Mouse (Mus musculus): ENCODE measurements around the gene Pecam1. TPM values are rescaled to one million over a fixed set of nuclear protein-coding genes. Genes with fewer than 3 reads are reported as not detected.

Pecam1 gene
- polyA plus RNA-seq, 1 experiment from 2014 or later = 44.3 TPM

DNA sequence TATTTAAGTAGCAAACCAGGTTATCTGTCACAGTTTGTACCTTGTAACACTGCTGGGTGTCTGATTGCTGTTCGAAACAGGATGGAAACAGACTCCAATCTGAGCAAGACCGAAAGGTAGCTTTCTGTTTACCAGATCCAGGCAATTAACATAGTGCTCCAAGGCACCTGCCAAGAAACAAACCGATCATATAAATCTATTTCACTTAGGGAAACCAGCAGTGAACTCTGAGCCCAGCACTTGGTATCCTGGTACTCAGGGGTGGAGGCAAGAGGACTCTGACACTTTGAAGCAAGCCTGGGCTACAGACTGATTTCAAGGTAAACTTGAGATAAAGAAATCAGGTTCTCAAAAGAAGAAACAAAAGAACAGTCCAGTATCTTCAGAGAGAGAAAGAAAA is 27.0 kb upstream of the Pecam1 start:
- no peak overlapping the region for H3K4me3 ChIP-seq (ENCODE audit: low read depth, low read length)
- H3K36me3 ChIP-seq (ENCODE audit: control insufficient read depth, insufficient read depth, low read length) = peaks cover 66% of the 10 kb centered on the region
- peaks cover 10% of the 10 kb centered on the region for H3K4me1 ChIP-seq (replicated peaks; ENCODE audit: control insufficient read depth, insufficient read depth, low read length)
- no peaks in the 10 kb centered on the region for H3K27me3 ChIP-seq (replicated peaks; ENCODE audit: control insufficient read depth, insufficient read depth, low read length)
- H3K27ac ChIP-seq (ENCODE audit: low read depth) = no peak overlapping the region
- no peak overlapping the region for H3K9ac ChIP-seq (ENCODE audit: low read length)
- no peaks in the 10 kb centered on the region for H3K9me3 ChIP-seq (ENCODE audit: control insufficient read depth, low read length)
- ATAC-seq (replicated peaks; ENCODE audit: low FRiP score, low TSS enrichment, low read depth) (no peak), DNase-seq (ENCODE audit: low spot score) (no peak)
- H3K4me2 ChIP-seq (ENCODE audit: low read length) = no peak overlapping the region
- WGBS = 84% methylated on average over 3 of the region's 3 CpGs

- Histone ChIP-seq H3K9ac (ENCODE audit: low read length) (no peak overlapping the region), H3K4me1 (replicated peaks; ENCODE audit: control insufficient read depth, insufficient read depth, low read length) (peaks cover 10% of the 10 kb centered on the region), H3K27ac (ENCODE audit: low read depth) (no peak overlapping the region), H3K4me3 (ENCODE audit: low read depth, low read length) (no peak overlapping the region), H3K36me3 (ENCODE audit: control insufficient read depth, insufficient read depth, low read length) (peaks cover 66% of the 10 kb centered on the region), H3K27me3 (replicated peaks; ENCODE audit: control insufficient read depth, insufficient read depth, low read length) (no peaks in the 10 kb centered on the region), H3K9me3 (ENCODE audit: control insufficient read depth, low read length) (no peaks in the 10 kb centered on the region), H3K4me2 (ENCODE audit: low read length) (no peak overlapping the region)
- no peak for DNase-seq (ENCODE audit: low spot score)
- WGBS = 93% methylated on average over 4 of the region's 4 CpGs
- no peak for ATAC-seq (replicated peaks; ENCODE audit: low FRiP score, low TSS enrichment, low read depth)
Observed at GRCm38 (mm10) chr11:106776960-106777359, 26.5 kb upstream of the Pecam1 start.

DNA sequence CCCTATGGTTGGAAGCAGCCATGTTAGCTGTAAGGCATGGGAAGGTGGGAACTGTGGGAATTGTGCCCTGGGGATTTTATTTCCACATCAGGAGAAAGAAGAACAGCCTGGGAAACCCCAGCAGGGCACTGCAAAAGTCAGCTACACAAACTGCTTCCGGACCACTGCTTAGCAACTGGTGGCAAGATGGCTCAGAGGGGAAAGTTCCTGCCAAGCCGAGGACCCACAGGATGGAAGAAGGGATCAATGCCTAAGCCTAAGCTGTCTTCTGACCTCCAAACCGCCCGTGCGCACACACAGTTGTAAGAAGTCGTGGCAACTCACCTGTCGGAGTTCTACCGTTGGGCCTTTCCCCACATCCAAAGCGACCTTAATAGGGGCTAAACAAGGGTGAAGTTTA is 22.6 kb upstream of the Pecam1 start:
- H3K27me3 ChIP-seq (replicated peaks; ENCODE audit: control insufficient read depth, insufficient read depth, low read length) = no peaks in the 10 kb centered on the region
- 92% methylated on average over 9 of the region's 9 CpGs for WGBS

DNA sequence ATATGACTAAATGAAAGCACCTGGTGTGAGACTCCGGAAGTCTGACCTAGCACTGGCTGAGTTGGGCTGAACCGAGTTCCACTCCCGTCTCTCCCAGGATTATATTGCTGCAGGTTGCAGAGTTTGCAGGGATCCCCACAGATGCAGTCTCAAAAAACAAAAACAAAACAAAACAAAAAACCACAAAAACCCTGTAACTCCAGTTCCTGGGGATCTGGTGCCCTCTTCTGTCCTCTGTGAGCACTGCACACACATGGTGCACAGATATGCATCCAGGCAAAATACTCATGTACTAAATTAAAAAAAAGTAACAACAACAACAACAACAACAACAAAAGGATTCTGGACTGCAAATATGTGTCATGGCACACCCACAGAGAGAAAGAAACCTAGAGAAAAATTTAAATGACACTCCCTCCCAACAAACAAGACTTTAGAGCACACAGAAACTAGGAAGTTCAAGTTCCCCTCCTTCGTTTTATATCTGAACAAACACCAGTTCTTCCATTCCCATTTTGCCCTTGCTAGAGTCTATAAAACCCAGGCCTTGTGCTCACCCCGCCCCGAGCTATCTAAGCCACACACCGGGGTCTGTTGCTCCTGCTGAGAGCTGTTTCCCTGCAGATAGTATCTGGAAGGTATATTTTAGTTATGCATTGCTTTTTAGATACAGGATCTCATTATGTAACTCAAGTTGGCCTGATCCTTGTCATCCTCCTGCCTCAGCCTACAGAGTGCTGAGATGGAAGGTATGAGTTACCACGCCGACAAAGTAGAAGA is 20.0 kb upstream of the Pecam1 start:
- no peaks in the 10 kb centered on the region for H3K4me1 ChIP-seq (replicated peaks; ENCODE audit: control insufficient read depth, insufficient read depth, low read length)
- peak; percentile 52 for DNase-seq (ENCODE audit: low spot score)
- H3K27ac ChIP-seq (ENCODE audit: low read depth) = no peak overlapping the region
- no peak overlapping the region for H3K9ac ChIP-seq (ENCODE audit: low read length)
- WGBS = 91% methylated on average over 9 of the region's 9 CpGs
- H3K4me2 ChIP-seq (ENCODE audit: low read length) = no peak overlapping the region
- peaks cover 93% of the 10 kb centered on the region for H3K36me3 ChIP-seq (ENCODE audit: control insufficient read depth, insufficient read depth, low read length)
- H3K9me3 ChIP-seq (ENCODE audit: control insufficient read depth, low read length) = peaks cover 4% of the 10 kb centered on the region; the same call in 1 of the 2 replicates
- H3K27me3 ChIP-seq (replicated peaks; ENCODE audit: control insufficient read depth, insufficient read depth, low read length) = no peaks in the 10 kb centered on the region
- no peak for ATAC-seq (replicated peaks; ENCODE audit: low FRiP score, low TSS enrichment, low read depth)
- no peak overlapping the region for H3K4me3 ChIP-seq (ENCODE audit: low read depth, low read length)

More for the DNA sequence above, 22.6 kb upstream of the Pecam1 start:
- DNase-seq (ENCODE audit: low spot score) = no peak
- Histone ChIP-seq H3K36me3 (ENCODE audit: control insufficient read depth, insufficient read depth, low read length) (peaks cover 80% of the 10 kb centered on the region), H3K4me3 (ENCODE audit: low read depth, low read length) (no peak overlapping the region), H3K9ac (ENCODE audit: low read length) (no peak overlapping the region), H3K9me3 (ENCODE audit: control insufficient read depth, low read length) (no peaks in the 10 kb centered on the region), H3K27ac (ENCODE audit: low read depth) (no peak overlapping the region), H3K4me2 (ENCODE audit: low read length) (no peak overlapping the region), H3K4me1 (replicated peaks; ENCODE audit: control insufficient read depth, insufficient read depth, low read length) (peaks cover 8% of the 10 kb centered on the region)
- ATAC-seq (replicated peaks; ENCODE audit: low FRiP score, low TSS enrichment, low read depth) = no peak

DNA sequence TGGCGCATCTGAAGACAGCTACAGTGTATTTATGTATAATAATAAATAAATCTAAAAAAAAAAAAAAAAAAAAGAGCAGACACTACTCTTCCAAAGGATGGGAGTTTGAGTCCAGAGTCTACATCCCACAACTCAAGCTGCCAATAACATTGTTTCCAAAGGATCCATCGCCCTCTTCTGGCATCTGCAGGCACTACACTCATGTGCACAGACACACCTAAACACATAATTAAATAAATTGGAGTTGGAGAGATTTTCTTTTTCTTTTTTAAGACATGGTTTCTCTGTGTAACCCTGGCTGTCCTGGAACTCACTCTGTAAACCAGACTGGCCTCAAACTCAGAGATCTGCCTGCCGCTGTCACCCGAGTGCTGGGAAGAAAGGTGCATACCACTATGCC is 17.1 kb upstream of the Pecam1 start:
- no peak overlapping the region for H3K4me3 ChIP-seq (ENCODE audit: low read depth, low read length)
- H3K27ac ChIP-seq (ENCODE audit: low read depth) = no peak overlapping the region
- no peak for ATAC-seq (replicated peaks; ENCODE audit: low FRiP score, low TSS enrichment, low read depth)
- peaks cover 4% of the 10 kb centered on the region; the same call in 1 of the 2 replicates for H3K9me3 ChIP-seq (ENCODE audit: control insufficient read depth, low read length)
- DNase-seq (ENCODE audit: low spot score) = peak; percentile 53
- peaks cover 68% of the 10 kb centered on the region for H3K36me3 ChIP-seq (ENCODE audit: control insufficient read depth, insufficient read depth, low read length)
- 95% methylated on average over 4 of the region's 4 CpGs for WGBS
- peaks cover 7% of the 10 kb centered on the region for H3K4me1 ChIP-seq (replicated peaks; ENCODE audit: control insufficient read depth, insufficient read depth, low read length)
- no peaks in the 10 kb centered on the region for H3K27me3 ChIP-seq (replicated peaks; ENCODE audit: control insufficient read depth, insufficient read depth, low read length)
- no peak overlapping the region for H3K4me2 ChIP-seq (ENCODE audit: low read length)
- H3K9ac ChIP-seq (ENCODE audit: low read length) = no peak overlapping the region

- DNase-seq (ENCODE audit: low spot score) (peak; percentile 43), ATAC-seq (replicated peaks; ENCODE audit: low FRiP score, low TSS enrichment, low read depth) (no peak)
- no peak overlapping the region for H3K4me2 ChIP-seq (ENCODE audit: low read length)
- H3K36me3 ChIP-seq (ENCODE audit: control insufficient read depth, insufficient read depth, low read length) = peaks cover 61% of the 10 kb centered on the region
- peaks cover 4% of the 10 kb centered on the region; the same call in 1 of the 2 replicates for H3K9me3 ChIP-seq (ENCODE audit: control insufficient read depth, low read length)
- 95% methylated on average over 4 of the region's 4 CpGs for WGBS
- peaks cover 13% of the 10 kb centered on the region for H3K4me1 ChIP-seq (replicated peaks; ENCODE audit: control insufficient read depth, insufficient read depth, low read length)
- no peaks in the 10 kb centered on the region for H3K27me3 ChIP-seq (replicated peaks; ENCODE audit: control insufficient read depth, insufficient read depth, low read length)
- no peak overlapping the region for H3K27ac ChIP-seq (ENCODE audit: low read depth)
- H3K9ac ChIP-seq (ENCODE audit: low read length) = no peak overlapping the region
- H3K4me3 ChIP-seq (ENCODE audit: low read depth, low read length) = no peak overlapping the region
Observed at GRCm38 (mm10) chr11:106766611-106767162, 16.3 kb upstream of the Pecam1 start.

DNA sequence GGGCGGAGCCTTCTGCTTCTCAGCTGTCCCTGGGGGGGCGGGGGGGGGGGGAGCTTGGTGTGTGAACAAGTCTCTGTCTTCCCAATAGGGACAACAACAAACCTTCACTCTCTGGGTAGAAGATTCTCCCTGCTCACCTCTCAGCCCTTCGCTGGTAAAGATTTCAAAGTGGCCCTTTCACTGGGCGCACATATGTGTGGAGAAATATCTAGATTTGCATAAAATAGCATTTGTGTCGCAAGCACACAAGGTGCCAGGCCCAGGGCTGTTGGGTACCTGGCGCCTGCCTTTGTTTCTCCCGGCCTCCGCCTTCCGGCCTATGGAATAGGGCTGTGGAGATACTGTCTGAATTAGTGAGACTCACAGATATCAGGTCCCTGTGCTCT is 12.4 kb upstream of the Pecam1 start:
- ATAC-seq (replicated peaks; ENCODE audit: low FRiP score, low TSS enrichment, low read depth) (no peak), DNase-seq (ENCODE audit: low spot score) (no peak)
- 71% methylated on average over 9 of the region's 9 CpGs for whole genome bisulfite sequencing
- Histone ChIP-seq H3K27ac (ENCODE audit: low read depth) (peak overlapping the region; percentile 73), H3K27me3 (replicated peaks; ENCODE audit: control insufficient read depth, insufficient read depth, low read length) (no peaks in the 10 kb centered on the region), H3K4me2 (ENCODE audit: low read length) (no peak overlapping the region), H3K36me3 (ENCODE audit: control insufficient read depth, insufficient read depth, low read length) (peaks cover 25% of the 10 kb centered on the region), H3K9ac (ENCODE audit: low read length) (no peak overlapping the region), H3K9me3 (ENCODE audit: control insufficient read depth, low read length) (peaks cover 3% of the 10 kb centered on the region; the same call in 1 of the 2 replicates), H3K4me3 (ENCODE audit: low read depth, low read length) (no peak overlapping the region), H3K4me1 (replicated peaks; ENCODE audit: control insufficient read depth, insufficient read depth, low read length) (peaks cover 13% of the 10 kb centered on the region)

DNA sequence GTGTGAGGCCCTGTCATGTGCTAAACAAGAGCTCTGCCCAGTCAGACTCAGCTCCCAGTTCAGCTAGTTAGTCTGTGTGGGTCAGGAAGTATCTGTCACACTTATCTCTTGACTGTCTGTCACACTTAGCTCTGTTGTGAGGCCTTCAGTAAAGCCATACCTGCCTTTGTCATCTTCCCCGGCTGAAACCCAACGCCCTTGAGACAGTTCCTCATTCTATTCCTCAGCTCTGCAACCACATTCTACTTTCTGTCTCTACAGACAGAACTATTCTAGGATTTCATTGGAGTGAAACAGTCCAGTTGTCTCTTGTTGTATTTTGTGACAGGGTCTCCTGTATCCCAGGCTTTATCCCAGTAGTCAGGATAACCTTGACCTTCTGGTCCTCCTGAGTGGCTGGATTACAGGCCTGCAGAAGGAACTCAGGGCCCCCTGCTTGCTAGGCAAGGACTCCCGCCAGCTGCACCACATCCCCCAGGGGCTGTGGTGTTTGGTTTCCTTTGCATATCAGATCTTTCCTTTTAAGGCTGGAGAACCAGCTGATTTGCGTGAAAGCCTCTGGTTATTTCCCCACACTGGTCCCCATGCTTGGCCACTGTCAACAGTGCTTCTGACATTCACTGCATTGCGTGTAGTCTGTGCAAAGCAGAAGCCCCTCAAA is 11.8 kb upstream of the Pecam1 start:
- Histone ChIP-seq H3K4me1 (replicated peaks; ENCODE audit: control insufficient read depth, insufficient read depth, low read length) (peaks cover 13% of the 10 kb centered on the region), H3K36me3 (ENCODE audit: control insufficient read depth, insufficient read depth, low read length) (peaks cover 20% of the 10 kb centered on the region), H3K27me3 (replicated peaks; ENCODE audit: control insufficient read depth, insufficient read depth, low read length) (no peaks in the 10 kb centered on the region), H3K9me3 (ENCODE audit: control insufficient read depth, low read length) (no peaks in the 10 kb centered on the region), H3K9ac (ENCODE audit: low read length) (no peak overlapping the region), H3K27ac (ENCODE audit: low read depth) (peak overlapping the region; percentile 73), H3K4me2 (ENCODE audit: low read length) (no peak overlapping the region), H3K4me3 (ENCODE audit: low read depth, low read length) (no peak overlapping the region)
- DNase-seq (ENCODE audit: low spot score) (peak; percentile 67), ATAC-seq (replicated peaks; ENCODE audit: low FRiP score, low TSS enrichment, low read depth) (peak; percentile 45)
- 21% methylated on average over 5 of the region's 5 CpGs for WGBS

Data from intestine, embryonic 14.5 days (tissue).